Mouse (Mus musculus): ENCODE results near the gene BC030870.

Gene BC030870

GRCm38 (mm10) chr8:65067694-65068472, 61.5 kb downstream of the BC030870 start:
- H3K4me3 ChIP-seq (replicated peaks; ENCODE audit: low read length): no peak overlapping the region
- H3K9me3 ChIP-seq (ENCODE audit: low read length): peaks cover 26% of the 10 kb centered on the region
- H3K27me3 ChIP-seq (ENCODE audit: insufficient read depth, low read length): no peaks in the 10 kb centered on the region
- no peak for TF ChIP-seq CTCF (conservative IDR thresholded peaks at IDR 0.05; ENCODE audit: low read length)
- no peak for TF ChIP-seq POU5F1 (IDR thresholded peaks at IDR 0.05; ENCODE audit: borderline replicate concordance, low read length)
- H3K36me3 ChIP-seq (ENCODE audit: insufficient read depth, low read length): no peaks in the 10 kb centered on the region
- H3K4me1 ChIP-seq (replicated peaks; ENCODE audit: low read depth, low read length): peaks cover 43% of the 10 kb centered on the region

- Histone ChIP-seq H3K4me1 (replicated peaks; ENCODE audit: low read depth, low read length) (peaks cover 51% of the 10 kb centered on the region), H3K9me3 (ENCODE audit: low read length) (peaks cover 26% of the 10 kb centered on the region), H3K27me3 (ENCODE audit: insufficient read depth, low read length) (no peaks in the 10 kb centered on the region), H3K4me3 (replicated peaks; ENCODE audit: low read length) (no peak overlapping the region), H3K36me3 (ENCODE audit: insufficient read depth, low read length) (no peaks in the 10 kb centered on the region)
- no peak for TF ChIP-seq POU5F1 (IDR thresholded peaks at IDR 0.05; ENCODE audit: borderline replicate concordance, low read length)
- TF ChIP-seq NANOG (IDR thresholded peaks at IDR 0.05; ENCODE audit: borderline replicate concordance, low read length): no peak
- TF ChIP-seq CTCF (conservative IDR thresholded peaks at IDR 0.05; ENCODE audit: low read length): no peak
Observed at GRCm38 (mm10) chr8:65067031-65067430, 62.3 kb downstream of the BC030870 start.

- no peaks in the 10 kb centered on the region for H3K27me3 ChIP-seq (ENCODE audit: insufficient read depth, low read length)
- no peak for TF ChIP-seq CTCF (conservative IDR thresholded peaks at IDR 0.05; ENCODE audit: low read length)
- no peak for TF ChIP-seq POU5F1 (IDR thresholded peaks at IDR 0.05; ENCODE audit: borderline replicate concordance, low read length)
- no peak for TF ChIP-seq NANOG (IDR thresholded peaks at IDR 0.05; ENCODE audit: borderline replicate concordance, low read length)
- no peak overlapping the region; the same call in 1 of the 2 replicates for H3K4me3 ChIP-seq (replicated peaks; ENCODE audit: low read length)
- peaks cover 26% of the 10 kb centered on the region for H3K9me3 ChIP-seq (ENCODE audit: low read length)
- H3K4me1 ChIP-seq (replicated peaks; ENCODE audit: low read depth, low read length): peaks cover 60% of the 10 kb centered on the region
- no peaks in the 10 kb centered on the region for H3K36me3 ChIP-seq (ENCODE audit: insufficient read depth, low read length)
Observed at GRCm38 (mm10) chr8:65065622-65066021, 63.7 kb downstream of the BC030870 start.

DNA sequence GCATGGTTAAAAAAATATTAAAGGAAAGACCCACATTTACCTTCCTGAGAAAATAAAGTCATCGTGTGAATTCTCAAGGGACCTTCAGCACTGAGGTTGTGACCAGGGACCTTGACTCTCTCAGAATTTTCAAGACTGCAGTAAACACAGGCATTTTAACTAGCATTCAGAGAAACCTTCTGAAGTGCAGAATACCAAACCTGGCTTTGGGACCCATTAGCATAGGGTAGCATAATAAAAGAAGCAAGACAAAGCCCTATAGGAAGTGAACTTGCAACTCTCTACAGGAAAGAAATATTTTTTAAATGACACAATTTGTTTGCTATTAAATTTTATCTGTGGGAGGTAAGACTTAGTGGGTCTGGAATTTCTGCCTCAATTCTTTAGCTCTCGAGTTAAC, 65.3 kb downstream of the BC030870 start:
- Histone ChIP-seq H3K36me3 (ENCODE audit: insufficient read depth, low read length) (no peaks in the 10 kb centered on the region), H3K9me3 (ENCODE audit: low read length) (peaks cover 24% of the 10 kb centered on the region), H3K27me3 (ENCODE audit: insufficient read depth, low read length) (no peaks in the 10 kb centered on the region), H3K4me3 (replicated peaks; ENCODE audit: low read length) (no peak overlapping the region), H3K4me1 (replicated peaks; ENCODE audit: low read depth, low read length) (peaks cover 60% of the 10 kb centered on the region)
- TF ChIP-seq POU5F1 (IDR thresholded peaks at IDR 0.05; ENCODE audit: borderline replicate concordance, low read length) (0 out of 2 replicates have a peak, but pooled peaks have one; percentile 14), NANOG (IDR thresholded peaks at IDR 0.05; ENCODE audit: borderline replicate concordance, low read length) (peak; percentile 29; the same call in 1 of the 2 replicates), CTCF (conservative IDR thresholded peaks at IDR 0.05; ENCODE audit: low read length) (no peak)

DNA sequence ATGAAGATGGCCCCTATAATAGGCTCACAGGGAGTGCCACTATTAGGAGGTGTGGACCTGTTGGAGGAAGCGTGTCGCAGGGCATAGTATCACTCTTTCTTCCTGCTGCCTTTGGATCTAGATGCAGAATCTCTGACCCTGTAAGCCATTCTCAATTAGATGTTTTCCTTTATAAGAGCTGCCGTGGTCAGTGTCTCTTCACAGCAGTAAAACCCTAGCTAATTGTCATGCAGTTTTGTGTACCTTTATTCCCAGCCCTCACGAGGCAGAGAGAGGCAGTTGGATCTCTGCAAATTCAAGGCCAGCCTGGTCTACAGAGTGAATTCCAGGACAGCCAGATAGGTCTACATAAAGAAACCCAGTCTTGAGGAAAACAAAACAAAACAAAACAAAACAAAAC, 67.2 kb downstream of the BC030870 start:
- Histone ChIP-seq H3K9me3 (ENCODE audit: low read length) (peaks cover 13% of the 10 kb centered on the region), H3K27me3 (ENCODE audit: insufficient read depth, low read length) (no peaks in the 10 kb centered on the region), H3K36me3 (ENCODE audit: insufficient read depth, low read length) (no peaks in the 10 kb centered on the region), H3K4me1 (replicated peaks; ENCODE audit: low read depth, low read length) (peaks cover 68% of the 10 kb centered on the region), H3K4me3 (replicated peaks; ENCODE audit: low read length) (no peak overlapping the region)
- no peak for TF ChIP-seq POU5F1 (IDR thresholded peaks at IDR 0.05; ENCODE audit: borderline replicate concordance, low read length)
- no peak for TF ChIP-seq CTCF (conservative IDR thresholded peaks at IDR 0.05; ENCODE audit: low read length)
- TF ChIP-seq NANOG (IDR thresholded peaks at IDR 0.05; ENCODE audit: borderline replicate concordance, low read length): peak; percentile 30; the same call in 1 of the 2 replicates

- no peaks in the 10 kb centered on the region for H3K9me3 ChIP-seq (ENCODE audit: low read length)
- TF ChIP-seq POU5F1 (IDR thresholded peaks at IDR 0.05; ENCODE audit: borderline replicate concordance, low read length) (no peak), NANOG (IDR thresholded peaks at IDR 0.05; ENCODE audit: borderline replicate concordance, low read length) (no peak), CTCF (conservative IDR thresholded peaks at IDR 0.05; ENCODE audit: low read length) (no peak)
- no peaks in the 10 kb centered on the region for H3K27me3 ChIP-seq (ENCODE audit: insufficient read depth, low read length)
- H3K4me3 ChIP-seq (replicated peaks; ENCODE audit: low read length): no peak overlapping the region
- no peaks in the 10 kb centered on the region for H3K36me3 ChIP-seq (ENCODE audit: insufficient read depth, low read length)
- peaks cover 63% of the 10 kb centered on the region for H3K4me1 ChIP-seq (replicated peaks; ENCODE audit: low read depth, low read length)
Observed at GRCm38 (mm10) chr8:65056722-65057121, 72.6 kb downstream of the BC030870 start.

GRCm38 (mm10) chr8:65053968-65054367, 75.4 kb downstream of the BC030870 start:
- Histone ChIP-seq H3K27me3 (ENCODE audit: insufficient read depth, low read length) (no peaks in the 10 kb centered on the region), H3K9me3 (ENCODE audit: low read length) (no peaks in the 10 kb centered on the region), H3K4me1 (replicated peaks; ENCODE audit: low read depth, low read length) (peaks cover 59% of the 10 kb centered on the region), H3K4me3 (replicated peaks; ENCODE audit: low read length) (no peak overlapping the region), H3K36me3 (ENCODE audit: insufficient read depth, low read length) (no peaks in the 10 kb centered on the region)
- TF ChIP-seq NANOG (IDR thresholded peaks at IDR 0.05; ENCODE audit: borderline replicate concordance, low read length): no peak
- TF ChIP-seq POU5F1 (IDR thresholded peaks at IDR 0.05; ENCODE audit: borderline replicate concordance, low read length): no peak
- TF ChIP-seq CTCF (conservative IDR thresholded peaks at IDR 0.05; ENCODE audit: low read length): no peak

GRCm38 (mm10) chr8:65053554-65053953, 75.8 kb downstream of the BC030870 start:
- TF ChIP-seq CTCF (conservative IDR thresholded peaks at IDR 0.05; ENCODE audit: low read length) (no peak), POU5F1 (IDR thresholded peaks at IDR 0.05; ENCODE audit: borderline replicate concordance, low read length) (no peak), NANOG (IDR thresholded peaks at IDR 0.05; ENCODE audit: borderline replicate concordance, low read length) (peak; percentile 59; the same call in 1 of the 2 replicates)
- peaks cover 59% of the 10 kb centered on the region for H3K4me1 ChIP-seq (replicated peaks; ENCODE audit: low read depth, low read length)
- no peaks in the 10 kb centered on the region for H3K27me3 ChIP-seq (ENCODE audit: insufficient read depth, low read length)
- H3K9me3 ChIP-seq (ENCODE audit: low read length): no peaks in the 10 kb centered on the region
- H3K4me3 ChIP-seq (replicated peaks; ENCODE audit: low read length): no peak overlapping the region; the same call in 1 of the 2 replicates
- H3K36me3 ChIP-seq (ENCODE audit: insufficient read depth, low read length): no peaks in the 10 kb centered on the region
